Mouse (Mus musculus): ENCODE results near the gene Cbfb. TPM values are rescaled to one million over a fixed set of nuclear protein-coding genes. Genes with fewer than 3 reads are reported as not detected.
A peak's percentile ranks its signal among the peaks of the same experiment; 100 is the strongest.
"Not testable (repeated sequence)": the region's sequence is repeated elsewhere in the genome, so short reads cannot be mapped to it uniquely, and the experiment has no call there.

The Cbfb gene
- total RNA-seq (2021), result 10 to 100 TPM; 32.1 to 35.7 TPM
- long read RNA-seq, transcript Cbfb-202 (6 exons, 2,891 nt), result major isoform, 17 of 29 reads
- long read RNA-seq, partial matches to known transcripts, result 0 of 29 reads
- long read RNA-seq, other reads (novel, unspliced or antisense), result 8 of 29 reads

- peak; percentile 89 to 95 for DNase-seq (ENCODE audit: low spot score in 2 of 2)
These were observed at the start of gene Cbfb for GRCm38 (mm10) chr8:105170381-105171115. Gene Cbfb, plus strand, starts transcription at chr8:105170674.

GRCm38 (mm10) chr8:105129864-105130263 is 40.6 kb upstream of the Cbfb start:
- no peak for DNase-seq (ENCODE audit: low spot score in 2 of 2)

- DNase-seq (ENCODE audit: low spot score in 2 of 2), result no peak
These were observed 39.0 kb upstream of the Cbfb start, which contains the start of gene Ces4a for GRCm38 (mm10) chr8:105131509-105131908. Gene Ces4a, plus strand, starts transcription at chr8:105131800.

DNA sequence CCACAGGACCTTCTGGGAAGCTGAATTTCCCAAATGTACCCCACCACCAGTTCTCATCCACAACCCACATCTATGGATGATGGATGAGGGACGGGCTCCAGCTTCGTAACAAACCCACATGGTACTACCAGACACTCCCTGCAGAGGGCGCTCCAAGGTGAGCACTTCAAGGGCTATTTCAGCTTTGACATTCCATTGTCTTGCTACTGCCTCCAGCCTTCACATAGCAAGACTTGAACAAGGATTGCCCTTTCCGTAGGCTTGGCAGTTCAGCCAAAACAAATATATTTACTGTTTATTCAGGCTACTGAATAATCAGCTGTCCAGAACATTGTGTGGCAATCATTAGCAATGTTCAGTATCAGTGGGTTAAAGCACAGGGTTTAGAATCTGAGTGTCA is 32.1 kb upstream of the Cbfb start:
- DNase-seq (ENCODE audit: low spot score in 2 of 2), result peak; percentile 70 to 72

DNA sequence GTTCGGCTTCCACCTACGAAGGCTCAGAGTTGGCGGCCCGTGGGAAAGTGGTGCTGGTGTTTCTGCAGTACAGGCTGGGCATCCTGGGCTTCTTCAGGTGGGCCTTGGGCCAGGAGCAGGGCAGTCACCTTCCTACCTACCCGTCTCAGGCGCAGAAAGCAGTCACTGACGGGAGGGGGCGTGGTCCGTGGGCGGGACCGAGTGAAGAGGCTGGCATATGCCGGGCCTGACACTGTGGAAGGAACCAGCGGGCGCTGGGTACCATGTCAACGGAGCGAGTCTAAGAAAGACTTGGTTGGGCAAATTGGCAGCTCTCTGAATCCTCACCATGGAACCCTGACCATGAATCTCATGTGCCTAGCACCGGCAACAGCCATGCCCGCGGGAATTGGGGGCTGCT is 28.1 kb upstream of the Cbfb start:
- no peak for DNase-seq (ENCODE audit: low spot score in 2 of 2)

- DNase-seq (ENCODE audit: low spot score in 2 of 2), result no peak
These were observed 18.8 kb upstream of the Cbfb start for GRCm38 (mm10) chr8:105151654-105152053.

- peak; percentile 86 to 89 for DNase-seq (ENCODE audit: low spot score in 2 of 2)
These were observed 17.7 kb upstream of the Cbfb start for GRCm38 (mm10) chr8:105152623-105153398.

- DNase-seq (ENCODE audit: low spot score in 2 of 2), result no peak
These were observed 16.2 kb upstream of the Cbfb start for GRCm38 (mm10) chr8:105154316-105154715.

GRCm38 (mm10) chr8:105155091-105155745 is 15.3 kb upstream of the Cbfb start:
- no peak for DNase-seq (ENCODE audit: low spot score in 2 of 2)

GRCm38 (mm10) chr8:105157555-105157954 is 12.9 kb upstream of the Cbfb start:
- no peak for DNase-seq (ENCODE audit: low spot score in 2 of 2)

GRCm38 (mm10) chr8:105158084-105158483 is 12.4 kb upstream of the Cbfb start:
- DNase-seq (ENCODE audit: low spot score in 2 of 2), result no peak

- DNase-seq (ENCODE audit: low spot score in 2 of 2), result no peak
These were observed 9.3 kb upstream of the Cbfb start for GRCm38 (mm10) chr8:105161121-105161652.

DNA sequence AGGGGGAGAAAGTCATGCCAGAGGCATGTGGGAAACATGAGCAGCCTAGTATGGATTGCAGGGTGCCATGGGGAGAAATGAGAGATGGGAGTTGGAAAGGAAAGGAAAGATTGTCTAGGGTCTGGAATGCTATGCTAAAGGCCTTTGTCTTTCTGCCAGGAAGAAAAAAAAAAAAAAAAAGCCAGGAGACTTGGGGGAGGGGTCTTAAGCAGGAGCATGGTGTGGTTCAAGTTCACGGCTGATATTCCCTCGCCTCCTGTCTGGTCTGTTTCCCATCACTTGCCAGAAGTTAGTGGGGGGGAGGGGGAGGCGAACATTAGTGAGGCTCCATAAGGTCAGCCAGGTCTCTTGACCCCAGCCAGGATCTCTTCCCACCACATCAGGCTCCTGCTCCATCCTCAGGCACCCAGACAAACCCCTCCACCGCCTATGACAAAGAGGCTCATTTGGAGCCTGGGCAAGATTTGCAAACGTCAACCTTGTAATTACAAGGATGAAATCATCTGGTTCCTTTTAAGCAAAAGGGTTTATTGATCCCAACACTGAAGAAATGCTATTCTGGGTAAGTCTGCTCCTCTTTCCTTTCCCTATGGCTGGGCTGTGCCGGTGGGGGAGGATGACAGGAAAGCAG is 6.1 kb upstream of the Cbfb start:
- no peak for DNase-seq (ENCODE audit: low spot score in 2 of 2)

- DNase-seq (ENCODE audit: low spot score in 2 of 2), result no peak
These were observed 5.3 kb upstream of the Cbfb start for GRCm38 (mm10) chr8:105165191-105165590.

DNA sequence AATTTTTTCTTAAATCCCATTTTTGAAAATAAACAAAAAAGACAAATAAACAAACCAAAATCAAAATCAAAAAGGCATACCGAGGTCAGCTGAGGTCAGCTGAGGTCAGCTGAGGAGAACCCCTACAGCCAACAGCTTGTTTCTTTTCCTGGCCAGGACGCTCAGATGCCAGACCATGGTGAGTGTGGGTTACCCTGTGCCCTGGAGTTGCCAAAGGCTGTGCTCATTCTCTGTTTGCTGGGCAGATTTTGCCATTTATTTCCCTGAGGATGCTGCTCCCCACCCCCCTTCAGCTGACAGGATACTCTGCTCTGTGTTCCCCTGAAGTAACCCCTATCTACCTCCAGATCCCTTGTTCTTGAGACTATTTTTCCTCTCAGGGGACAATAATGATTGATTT is 3.4 kb upstream of the Cbfb start:
- no peak for DNase-seq (ENCODE audit: low spot score in 2 of 2)

GRCm38 (mm10) chr8:105169582-105169981 is 892 bp upstream of the Cbfb start:
- no peak for DNase-seq (ENCODE audit: low spot score in 2 of 2)

DNA sequence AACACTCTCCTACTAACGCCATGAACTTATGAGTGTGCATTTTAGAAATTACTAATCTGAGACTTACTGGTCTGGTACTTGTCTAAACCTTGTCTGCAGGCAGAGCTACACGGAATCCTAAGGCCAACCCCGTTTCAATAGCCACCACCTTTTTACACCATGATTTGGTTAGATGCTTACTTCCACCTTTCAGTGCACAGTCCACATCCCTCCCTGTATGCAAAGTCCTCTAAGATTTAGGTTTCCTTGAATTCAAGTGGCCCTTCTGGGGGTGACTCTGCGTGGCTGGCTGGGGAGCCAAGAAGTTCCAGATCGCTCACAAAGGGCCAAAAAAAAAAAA is 463 bp upstream of the Cbfb start:
- no peak for DNase-seq (ENCODE audit: low spot score in 2 of 2)

DNA sequence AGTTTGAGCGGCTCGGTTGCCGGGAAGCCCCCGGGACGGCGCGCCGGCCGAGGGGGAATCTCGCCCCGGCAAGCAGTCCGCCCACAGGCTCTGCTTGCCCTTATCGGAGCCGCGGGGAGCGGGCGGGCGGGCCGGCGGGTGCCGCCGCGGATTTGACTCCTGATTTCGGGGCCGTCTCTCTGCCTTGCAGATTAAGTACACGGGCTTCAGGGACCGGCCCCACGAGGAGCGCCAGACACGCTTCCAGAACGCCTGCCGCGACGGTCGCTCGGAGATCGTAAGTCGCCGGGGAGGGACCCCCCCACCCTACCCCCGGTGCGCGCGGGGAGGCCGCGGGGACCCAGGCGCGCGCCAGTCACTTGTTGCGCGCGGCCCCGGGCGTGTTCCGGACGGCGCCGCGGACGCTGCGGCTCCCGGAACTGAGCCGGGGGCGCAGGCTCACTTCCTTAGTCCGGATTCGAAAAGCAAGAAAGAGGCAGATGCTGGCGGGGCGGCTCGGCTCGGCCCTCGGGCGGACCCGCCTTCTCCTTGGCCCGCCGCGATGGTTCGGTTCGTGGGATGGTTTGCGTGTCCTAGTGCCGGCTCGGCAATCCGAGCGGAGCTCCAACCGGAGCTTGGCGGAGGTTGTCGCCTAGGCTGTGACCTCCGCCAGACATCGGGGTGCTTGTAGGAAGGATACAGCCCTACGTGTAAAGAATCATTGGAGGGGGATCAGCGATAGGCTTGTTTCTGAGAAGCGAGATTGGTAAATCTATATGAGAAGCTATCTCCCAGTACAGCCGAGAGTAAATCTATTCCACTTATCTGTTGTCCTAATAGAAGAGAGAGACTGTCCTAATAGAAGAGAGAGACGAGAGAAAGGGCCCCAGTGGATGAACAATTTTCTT is 885 bp downstream of the Cbfb start:
- peak; percentile 57 to 66 for DNase-seq (ENCODE audit: low spot score in 2 of 2)

- no peak for DNase-seq (ENCODE audit: low spot score in 2 of 2)
These were observed 1.5 kb downstream of the Cbfb start for GRCm38 (mm10) chr8:105172003-105172362.

GRCm38 (mm10) chr8:105175287-105175686 is 4.8 kb downstream of the Cbfb start:
- DNase-seq (ENCODE audit: low spot score in 2 of 2), result not testable (repeated sequence)

All from layer of hippocampus, postnatal 10 days (tissue).